Mouse (Mus musculus) adrenal gland (tissue): ENCODE results near the gene Prnd.

Source experiments
- intact Hi-C: fragments of 180-260 bp; cut with DNase I; formaldehyde crosslinking; loops from one replicate; pipeline ENCODE4 v1.15.1; 2025

The Prnd gene

DNA sequence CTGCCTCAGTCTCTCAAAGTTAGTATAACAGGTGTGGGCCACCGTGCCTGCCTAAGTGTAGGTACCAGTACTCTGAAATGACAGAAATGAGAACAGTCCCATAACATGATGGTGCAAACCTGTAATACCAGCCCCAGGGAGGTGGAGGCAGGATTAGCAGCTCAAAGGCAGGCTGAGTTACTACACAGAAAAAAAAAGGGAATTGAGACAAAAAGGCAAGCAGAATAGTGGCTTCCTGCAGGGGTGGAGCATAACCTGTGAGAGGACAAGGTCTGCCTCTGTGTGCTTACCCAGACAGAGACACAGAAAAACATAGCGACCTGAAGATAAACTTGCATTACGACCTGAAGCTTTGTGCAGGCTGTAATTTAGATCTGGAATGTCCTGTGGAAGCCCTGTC is 26.0 kb downstream of the Prnd start:
- intact Hi-C loops: no loop called here

DNA sequence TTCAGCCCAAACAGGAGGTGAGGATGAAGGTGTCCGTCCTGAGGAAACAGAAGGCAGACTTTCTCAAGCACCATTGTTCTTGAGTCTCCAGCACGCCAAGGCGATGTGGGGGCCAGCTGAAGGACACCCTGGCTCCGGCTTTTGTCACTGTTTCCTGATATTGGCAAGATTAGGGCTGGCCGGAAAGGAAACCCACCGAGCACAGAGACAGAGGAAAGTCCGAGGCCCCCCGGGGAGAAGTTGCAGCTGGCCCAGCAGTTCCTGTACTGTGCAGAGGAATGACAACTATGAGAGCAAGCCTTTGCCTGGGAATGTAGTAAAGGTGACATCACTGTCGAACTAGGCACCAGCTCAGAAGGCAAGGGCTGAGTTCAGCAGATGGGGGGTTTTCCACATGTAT is 30.2 kb downstream of the Prnd start:
- intact Hi-C loops: loop anchor here (5.0 kb wide), 1 partner anchor 76 kb away; no protein-coding TSS in a partner anchor

DNA sequence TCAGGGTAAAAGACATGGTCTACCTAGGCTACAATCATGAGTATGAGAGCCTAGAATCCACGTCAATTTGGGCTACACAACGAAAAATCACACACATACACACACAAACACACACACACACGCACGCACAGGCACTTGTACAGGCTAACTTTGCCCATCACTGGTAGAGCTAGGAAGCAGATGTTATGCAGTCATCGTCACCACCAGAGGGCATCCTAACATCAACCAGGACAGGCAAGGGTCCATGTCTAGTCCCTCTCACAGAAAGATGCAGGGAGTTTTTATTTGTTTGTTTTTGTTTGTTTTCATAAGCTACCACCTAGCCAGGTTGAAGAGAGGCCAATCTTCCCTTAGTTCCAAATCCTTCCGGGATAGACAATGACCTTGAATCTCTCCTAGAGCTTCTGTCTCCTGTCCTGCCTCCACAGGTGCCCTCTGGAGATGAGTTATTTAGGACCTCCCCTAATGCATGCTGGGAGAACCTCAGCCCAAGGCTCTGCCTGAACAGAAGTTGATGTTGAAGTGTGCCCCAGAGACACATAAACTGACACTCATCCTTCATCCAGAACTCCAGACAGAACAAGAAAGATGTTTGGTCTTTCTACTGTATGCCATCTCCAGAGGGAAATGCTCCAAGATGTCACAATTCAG is 32.0 kb downstream of the Prnd start:
- intact Hi-C loops: loop anchor here (1.0 to 5.0 kb wide), 3 partner anchors 75 to 259 kb away; no protein-coding TSS in a partner anchor

DNA sequence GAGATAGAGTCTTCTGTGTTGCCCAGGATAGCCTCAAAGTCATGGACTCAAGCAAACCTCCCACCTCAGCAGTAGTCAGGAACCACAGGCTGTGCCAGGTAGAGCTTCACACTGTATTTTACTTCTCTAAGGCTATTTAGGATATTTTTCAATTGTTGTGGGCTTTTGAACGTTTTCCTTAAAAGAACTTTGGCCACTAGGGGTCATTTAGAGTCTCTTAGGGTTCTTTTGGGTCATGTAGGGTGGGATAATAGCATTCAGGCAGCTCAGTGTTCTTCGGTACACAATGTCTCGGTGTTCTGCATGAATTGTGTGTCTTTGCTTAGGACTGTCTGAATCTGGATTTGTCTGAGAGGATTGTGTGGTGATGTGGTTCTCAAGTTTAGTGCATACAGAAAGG is 37.3 kb downstream of the Prnd start:
- intact Hi-C loops: no loop called here

DNA sequence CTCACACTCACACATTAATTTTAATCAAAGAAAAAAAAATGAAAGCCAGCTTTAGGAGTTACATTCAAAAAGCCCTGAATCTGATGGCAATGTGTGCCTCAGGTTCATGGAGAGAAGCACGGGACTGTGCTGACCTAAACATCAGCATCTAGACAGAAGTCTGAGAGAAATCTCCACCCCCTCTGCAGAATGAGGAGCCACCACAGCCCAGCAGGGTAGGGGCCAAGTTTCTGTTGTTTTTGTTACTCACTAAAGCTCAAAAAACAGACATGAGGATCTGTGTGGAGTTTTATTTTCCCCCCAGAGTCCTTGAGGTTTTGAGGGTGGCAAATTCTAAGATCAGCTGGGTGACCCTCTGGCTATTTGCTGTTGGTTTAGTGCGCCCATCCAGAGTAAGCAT is 37.9 kb downstream of the Prnd start:
- intact Hi-C loops: no loop called here

DNA sequence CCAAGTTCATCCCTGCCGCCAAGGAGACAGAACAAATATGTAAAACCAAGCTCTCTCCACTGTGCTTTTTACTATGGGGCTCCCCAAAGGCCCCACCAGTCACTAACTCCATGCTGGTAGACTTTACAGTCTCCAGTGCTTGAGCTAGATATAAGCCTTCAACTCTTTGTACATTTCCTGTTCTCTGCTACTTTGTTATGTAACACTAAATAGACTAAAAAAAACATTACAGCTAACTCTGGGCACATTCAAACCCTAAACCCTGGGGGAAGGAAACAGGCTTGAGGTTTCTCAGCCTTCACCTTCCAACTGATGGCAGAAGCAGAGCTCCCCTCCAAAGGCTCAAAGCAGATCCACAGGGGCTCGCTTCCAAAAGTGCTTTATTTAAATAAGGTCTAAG is 41.8 kb downstream of the Prnd start:
- intact Hi-C loops: loop anchor here (5.0 kb wide), 1 partner anchor 45 kb away; no protein-coding TSS in a partner anchor

DNA sequence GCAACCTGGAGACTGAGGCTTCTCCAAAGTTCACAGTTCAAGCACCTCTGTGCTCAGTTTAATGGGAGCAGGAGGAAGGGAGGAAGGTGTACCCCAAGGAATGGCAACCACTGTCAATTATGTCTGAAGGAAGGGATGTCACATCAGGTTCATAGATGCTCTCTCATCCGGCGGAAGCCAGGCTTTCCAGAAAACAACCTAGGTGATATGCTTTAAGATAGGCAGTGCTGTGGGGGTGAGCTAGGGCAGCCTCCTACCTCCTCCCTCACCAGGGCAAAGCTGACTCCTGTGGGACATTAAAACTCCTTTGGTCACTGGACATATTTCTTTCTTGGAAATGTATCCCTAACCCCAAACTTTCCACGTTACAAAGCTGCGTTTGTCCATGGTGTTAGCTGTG is 42.5 kb downstream of the Prnd start:
- intact Hi-C loops: loop anchor here (5.0 kb wide), 1 partner anchor 44 kb away; no protein-coding TSS in a partner anchor

DNA sequence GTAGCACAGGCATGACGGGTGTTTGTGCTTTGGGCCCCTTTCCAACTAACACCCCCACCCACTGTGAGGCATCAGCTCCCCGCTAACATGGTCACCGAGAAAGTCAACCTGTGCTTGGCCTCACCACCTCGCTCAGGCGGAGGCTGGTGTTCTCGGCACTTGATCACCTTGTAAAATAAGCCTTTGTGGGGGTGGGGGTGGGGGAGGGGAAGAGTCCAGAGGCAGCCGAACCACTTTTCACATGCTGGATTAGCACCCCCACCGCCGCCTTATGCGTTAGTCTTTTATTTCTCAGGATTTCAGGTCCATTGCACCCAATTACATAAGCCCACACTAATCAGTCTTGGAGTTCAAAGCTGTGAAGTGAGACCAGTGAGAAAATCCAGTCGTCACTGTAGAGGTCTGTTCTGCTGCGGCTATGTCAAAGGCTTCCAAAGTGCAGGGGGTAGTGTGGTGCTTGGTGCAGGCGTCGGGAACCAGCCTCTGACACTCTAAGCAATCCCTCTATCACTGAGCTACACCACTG is 43.0 kb downstream of the Prnd start:
- intact Hi-C loops: loop anchor here (5.0 kb wide), 1 partner anchor 44 kb away; no protein-coding TSS in a partner anchor

DNA sequence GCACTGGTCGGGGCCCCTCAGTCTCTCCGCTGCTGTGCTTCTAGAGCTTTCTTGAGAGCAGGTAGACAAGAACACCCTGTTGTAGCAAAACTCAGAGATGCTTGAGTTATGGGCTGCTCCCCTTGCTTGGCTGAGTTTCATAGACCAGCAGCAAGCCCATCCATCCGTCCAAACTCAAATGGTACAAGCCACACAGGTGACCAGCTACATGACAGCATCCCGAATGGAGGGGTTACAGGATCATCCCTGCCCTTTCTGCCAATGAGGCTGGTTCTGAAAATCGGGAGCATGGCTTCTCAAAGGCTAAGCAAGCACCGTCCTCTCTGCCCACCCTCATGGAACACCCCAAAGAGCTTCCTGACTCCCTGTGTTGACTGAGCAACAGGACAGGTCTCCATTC is 44.3 kb downstream of the Prnd start:
- intact Hi-C loops: loop anchor here (5.0 kb wide), 1 partner anchor 42 kb away; no protein-coding TSS in a partner anchor

DNA sequence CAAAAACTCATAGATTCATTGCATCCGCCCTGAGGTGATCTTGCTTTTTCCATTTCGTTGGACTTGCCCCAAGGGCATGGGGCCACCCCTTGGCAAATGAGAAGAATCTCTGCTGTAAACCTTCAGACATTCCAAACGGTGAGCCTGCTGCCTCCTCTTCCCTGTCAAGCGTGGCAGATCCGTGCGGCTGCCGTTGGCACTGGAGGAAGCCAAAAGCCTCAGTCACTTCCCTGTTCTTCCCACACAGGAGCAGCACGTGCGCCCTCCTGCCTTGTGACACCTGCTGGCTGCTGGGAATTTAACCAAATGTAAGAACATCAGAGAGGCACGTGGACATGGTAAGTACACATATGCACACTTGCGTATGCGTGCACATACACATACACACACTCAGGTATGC is 45.1 kb downstream of the Prnd start:
- intact Hi-C loops: no loop called here

DNA sequence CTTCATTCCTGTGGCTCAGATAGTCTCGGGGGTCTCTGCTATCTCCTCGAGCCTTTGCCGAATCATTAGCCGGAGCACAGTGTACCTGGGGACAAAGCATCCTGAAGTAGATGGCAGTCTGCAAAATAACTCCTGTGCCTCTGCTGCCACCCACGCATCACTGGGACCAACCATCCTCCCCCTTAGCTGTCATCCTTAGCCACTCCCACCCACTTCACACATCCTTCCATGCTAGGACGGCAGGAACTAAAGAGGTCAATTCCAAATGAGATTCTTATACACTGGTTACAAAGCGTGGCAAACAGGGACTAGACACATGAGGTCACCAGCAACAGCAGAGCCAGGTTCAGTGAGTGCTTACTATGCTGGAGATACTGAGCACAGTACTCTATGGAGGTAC is 45.7 kb downstream of the Prnd start:
- intact Hi-C loops: no loop called here

DNA sequence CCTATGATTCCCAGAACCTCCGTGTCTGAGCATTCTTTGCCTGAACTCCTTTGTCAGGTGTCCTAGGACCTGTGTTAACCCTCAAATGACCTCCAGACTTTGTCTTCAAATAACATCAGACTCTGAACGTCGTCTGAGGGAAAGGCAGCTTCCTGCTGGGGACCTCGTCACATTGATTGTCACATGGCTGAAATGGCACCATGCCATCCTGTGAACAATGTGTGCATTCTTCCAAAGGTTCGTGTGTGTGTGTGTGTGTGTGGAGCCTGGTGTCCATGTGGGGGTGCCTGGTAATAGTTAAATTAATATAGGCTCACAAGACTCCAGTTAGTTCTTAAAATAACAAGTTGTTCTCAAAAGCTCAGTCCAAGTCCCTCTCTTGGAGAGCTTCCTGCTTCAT is 46.7 kb downstream of the Prnd start:
- intact Hi-C loops: no loop called here

DNA sequence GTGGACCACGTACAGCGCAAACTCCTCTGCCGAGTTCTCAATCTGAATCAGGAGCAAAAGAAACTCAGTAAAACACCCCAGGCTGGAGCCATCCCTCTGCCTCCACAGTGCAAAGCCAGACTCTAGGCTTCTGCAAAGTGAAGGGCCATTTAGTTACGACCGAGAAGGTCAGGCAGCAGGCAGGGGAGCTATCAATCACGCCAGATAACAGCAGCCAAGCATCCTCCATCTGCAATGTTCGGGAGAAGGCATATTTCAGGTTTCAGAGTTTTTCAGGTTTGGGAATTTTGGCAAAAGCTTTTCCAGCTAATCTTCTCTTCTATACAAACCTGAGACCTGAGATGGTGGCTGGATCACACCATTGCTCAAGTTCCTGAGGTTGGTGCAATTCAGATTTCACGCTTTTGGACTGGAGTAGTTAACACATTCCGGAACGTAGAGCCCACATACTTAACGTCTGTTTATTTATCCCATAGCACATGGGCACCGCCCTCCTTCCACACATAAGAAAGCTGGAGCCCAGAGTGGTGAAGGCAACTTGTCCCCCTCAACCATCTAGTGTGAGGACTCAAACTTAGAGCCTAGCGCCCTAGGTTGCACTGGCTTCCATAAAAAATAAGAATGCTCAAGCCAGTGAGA is 51.2 kb downstream of the Prnd start:
- intact Hi-C loops: no loop called here

DNA sequence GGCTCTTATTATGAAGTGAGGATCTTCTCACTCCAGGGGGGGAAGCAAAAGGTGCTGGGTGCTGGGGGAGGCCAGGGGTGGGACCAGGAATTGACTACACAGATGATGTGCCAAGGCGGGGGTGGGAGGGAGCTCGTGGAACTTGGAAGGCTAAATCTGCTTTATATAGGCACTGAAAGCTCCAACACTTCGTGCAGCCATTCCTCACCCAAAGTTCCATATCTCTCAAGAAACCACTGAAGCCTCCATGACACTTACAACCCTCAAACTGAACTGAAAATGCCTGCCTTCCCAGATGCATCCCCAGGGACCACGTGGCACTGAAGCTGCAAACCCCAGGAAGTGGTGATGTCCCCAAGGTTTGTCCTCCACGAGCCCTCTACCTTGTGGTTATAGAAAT is 53.3 kb downstream of the Prnd start:
- intact Hi-C loops: no loop called here

DNA sequence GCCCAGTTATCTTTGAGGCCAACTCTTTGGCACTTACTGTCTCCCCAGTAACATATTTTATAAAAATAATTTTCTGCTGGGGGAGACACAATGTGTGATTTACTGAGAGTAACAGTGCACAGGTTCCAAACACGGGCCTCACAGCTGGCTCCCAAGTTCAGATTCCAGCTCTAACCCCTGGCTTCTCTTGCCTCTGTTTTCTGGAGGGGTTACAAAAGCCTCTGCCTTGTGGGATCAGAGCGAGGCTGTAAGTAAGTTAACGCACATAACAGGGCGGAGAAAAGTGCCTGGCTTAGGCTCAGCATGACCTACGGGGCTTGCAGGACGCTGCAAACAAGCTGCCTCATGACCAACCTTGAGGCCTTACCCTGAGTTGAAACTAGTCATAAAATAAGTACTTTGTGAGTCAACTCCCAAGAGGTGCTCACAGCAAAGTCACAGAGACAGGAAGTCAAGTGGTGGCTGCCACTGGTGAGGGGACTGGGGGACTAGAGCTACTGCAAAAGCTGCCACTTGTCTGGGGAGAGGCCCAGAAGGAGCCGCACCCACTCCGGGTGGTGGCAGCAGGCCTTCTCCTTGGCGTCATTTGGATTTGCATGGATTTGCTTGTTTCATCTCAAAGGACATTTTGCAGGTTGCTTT is 54.0 kb downstream of the Prnd start:
- intact Hi-C loops: no loop called here

DNA sequence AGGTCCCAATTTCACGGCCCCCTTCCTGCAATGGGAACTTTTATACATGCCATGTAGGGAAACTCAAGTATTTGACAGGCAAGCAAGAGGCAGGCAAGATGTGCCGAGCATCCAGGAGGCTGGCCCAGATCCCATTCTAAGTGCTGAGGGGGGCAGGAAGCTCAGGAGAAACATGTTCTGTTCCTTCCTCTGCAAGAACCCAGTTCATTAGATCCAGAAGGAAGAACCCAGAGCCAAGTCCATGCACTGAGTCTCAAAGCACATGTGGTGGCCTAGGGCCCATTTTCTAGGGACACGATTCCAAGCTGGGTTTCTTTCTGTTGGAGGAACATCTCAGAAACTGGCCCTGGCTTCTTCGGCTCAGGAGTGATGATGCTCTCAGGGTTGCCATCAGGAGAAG is 54.8 kb downstream of the Prnd start:
- intact Hi-C loops: no loop called here
